Mouse (Mus musculus) lung, embryonic 16.5 days (tissue): Measurements from ENCODE around the gene Syt14. TPM values are rescaled to one million over a fixed set of nuclear protein-coding genes. Genes with fewer than 3 reads are reported as not detected.

Experiments used
- ATAC-seq: fragments of 200-750 bp; cut with Nextera tagmentation; 2 replicates; pipeline ENCODE4 v1.8.0; 2017; ENCODE audit warnings: low read depth, mild to moderate bottlenecking, moderate library complexity
- H3K27ac ChIP-seq: fragments of 300-500 bp; sonication (generic); 2 replicates; pipeline ENCODE4 v1.5.1; 2014; ENCODE audit warnings: mild to moderate bottlenecking, control low read depth, low read length
- H3K27me3 ChIP-seq: fragments of 300-500 bp; sonication (generic); 2 replicates; pipeline ENCODE4 v1.6.1; 2014; ENCODE audit warnings: low read depth, low read length, mixed read lengths; ENCODE audit not compliant: control insufficient read depth, insufficient read depth
- H3K36me3 ChIP-seq: fragments of 300-500 bp; sonication (generic); 2 replicates; pipeline ENCODE4 v1.6.1; 2014; ENCODE audit warnings: low read length; ENCODE audit not compliant: control insufficient read depth, insufficient read depth
- H3K4me1 ChIP-seq: fragments of 300-500 bp; sonication (generic); replicated peaks from 2 replicates; pipeline ENCODE4 v1.6.1; 2014; ENCODE audit warnings: low read length, mixed read lengths; ENCODE audit not compliant: control insufficient read depth, insufficient read depth
- H3K4me2 ChIP-seq: fragments of 300-500 bp; sonication (generic); 2 replicates; pipeline ENCODE4 v1.6.1; 2014; ENCODE audit warnings: low read depth, low read length, control low read depth
- H3K4me3 ChIP-seq: fragments of 300-500 bp; sonication (generic); 2 replicates; pipeline ENCODE4 v1.5.1; 2014; ENCODE audit warnings: mild to moderate bottlenecking, low read length, control low read depth
- H3K9ac ChIP-seq: fragments of 300-500 bp; sonication (generic); 2 replicates; pipeline ENCODE4 v1.6.1; 2014; ENCODE audit warnings: low read length, control low read depth
- H3K9me3 ChIP-seq: fragments of 300-500 bp; sonication (generic); 2 replicates; pipeline ENCODE4 v1.6.1; 2016; ENCODE audit warnings: low read length; ENCODE audit not compliant: control insufficient read depth
- WGBS: fragments of 180-500 bp; shearing (Covaris S2); extraction: QIAGEN DNeasy Blood & Tissue Kit; methylation state at CpG from one replicate; pipeline ENCODE4 v1.1.7; 2014; 5-methylcytosine and 5-hydroxymethylcytosine counted together
- polyA plus RNA-seq: library from polyadenylated mRNA; unstranded; fragments of >200 nt; fragmentation: Nextera tagmentation; extraction: Ambion mirVana; gene quantifications from 2 replicates; pipeline ENCODE4 v1.2.1, GENCODE M21; 2015

The Syt14 gene
- polyA plus RNA-seq, 1 experiment from 2014 or later, result 0.70 TPM

- no peak for ATAC-seq
- Histone ChIP-seq H3K4me3 (no peak overlapping the region), H3K9ac (no peak overlapping the region), H3K27me3 (no peaks in the 10 kb centered on the region), H3K36me3 (no peaks in the 10 kb centered on the region), H3K9me3 (no peaks in the 10 kb centered on the region), H3K4me2 (no peak overlapping the region), H3K4me1 (no peaks in the 10 kb centered on the region), H3K27ac (no peak overlapping the region)
- WGBS, result 78% methylated on average over 2 of the region's 2 CpGs
Measured at GRCm38 (mm10) chr1:193001587-193001986, 34.0 kb downstream of the Syt14 start.

GRCm38 (mm10) chr1:193000908-193001307 is 34.7 kb downstream of the Syt14 start:
- no peaks in the 10 kb centered on the region for H3K36me3 ChIP-seq
- no peaks in the 10 kb centered on the region for H3K4me1 ChIP-seq
- H3K4me3 ChIP-seq, result no peak overlapping the region
- no peak overlapping the region for H3K9ac ChIP-seq
- H3K27me3 ChIP-seq, result no peaks in the 10 kb centered on the region
- no peaks in the 10 kb centered on the region for H3K9me3 ChIP-seq
- H3K27ac ChIP-seq, result no peak overlapping the region
- no peak for ATAC-seq
- no peak overlapping the region for H3K4me2 ChIP-seq

GRCm38 (mm10) chr1:192994179-192994873 is 41.2 kb downstream of the Syt14 start:
- Histone ChIP-seq H3K9me3 (no peaks in the 10 kb centered on the region), H3K4me3 (no peak overlapping the region), H3K4me1 (no peaks in the 10 kb centered on the region), H3K27me3 (no peaks in the 10 kb centered on the region), H3K9ac (no peak overlapping the region), H3K36me3 (no peaks in the 10 kb centered on the region), H3K27ac (no peak overlapping the region), H3K4me2 (no peak overlapping the region)
- 63% methylated on average over 2 of the region's 2 CpGs for WGBS
- ATAC-seq, result no peak

- Histone ChIP-seq H3K27me3 (no peaks in the 10 kb centered on the region), H3K4me2 (no peak overlapping the region), H3K9me3 (no peaks in the 10 kb centered on the region), H3K36me3 (no peaks in the 10 kb centered on the region), H3K9ac (no peak overlapping the region), H3K4me1 (no peaks in the 10 kb centered on the region), H3K27ac (no peak overlapping the region), H3K4me3 (no peak overlapping the region)
- ATAC-seq, result no peak
Measured at GRCm38 (mm10) chr1:192993491-192993890, 42.1 kb downstream of the Syt14 start.

- Histone ChIP-seq H3K27me3 (no peaks in the 10 kb centered on the region), H3K4me3 (no peak overlapping the region), H3K4me1 (no peaks in the 10 kb centered on the region), H3K27ac (no peak overlapping the region), H3K36me3 (no peaks in the 10 kb centered on the region), H3K9ac (no peak overlapping the region), H3K4me2 (no peak overlapping the region), H3K9me3 (no peaks in the 10 kb centered on the region)
- WGBS, result 80% methylated on average over 3 of the region's 3 CpGs
- no peak for ATAC-seq
Measured at GRCm38 (mm10) chr1:192987203-192987602, 48.4 kb downstream of the Syt14 start.

DNA sequence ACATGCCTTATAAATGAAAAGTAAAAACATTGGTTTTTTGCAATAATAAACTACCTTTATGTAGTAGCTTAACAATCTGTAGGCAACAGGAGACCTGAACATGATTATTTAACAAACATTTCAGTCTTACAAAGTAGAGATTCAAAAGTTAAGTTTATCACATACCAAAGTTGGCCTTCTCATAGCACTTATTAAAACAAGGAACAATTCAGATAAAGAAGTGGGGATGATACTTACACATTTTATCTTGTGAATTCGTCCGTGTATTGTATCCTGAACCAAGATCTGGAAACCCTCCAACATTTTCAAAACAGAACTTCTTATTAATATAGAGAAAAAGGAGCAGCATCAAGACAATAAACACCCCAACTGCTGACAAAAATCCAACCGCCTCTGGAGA is 49.1 kb downstream of the Syt14 start:
- WGBS, result 46% methylated on average over 3 of the region's 3 CpGs
- no peak overlapping the region for H3K9ac ChIP-seq
- no peaks in the 10 kb centered on the region for H3K27me3 ChIP-seq
- no peaks in the 10 kb centered on the region for H3K4me1 ChIP-seq
- H3K36me3 ChIP-seq, result no peaks in the 10 kb centered on the region
- H3K27ac ChIP-seq, result no peak overlapping the region
- H3K4me2 ChIP-seq, result no peak overlapping the region
- H3K9me3 ChIP-seq, result no peaks in the 10 kb centered on the region
- ATAC-seq, result no peak
- no peak overlapping the region for H3K4me3 ChIP-seq

GRCm38 (mm10) chr1:192984333-192984732 is 51.2 kb downstream of the Syt14 start:
- Histone ChIP-seq H3K9ac (no peak overlapping the region), H3K9me3 (no peaks in the 10 kb centered on the region), H3K27ac (no peak overlapping the region), H3K4me1 (no peaks in the 10 kb centered on the region), H3K27me3 (no peaks in the 10 kb centered on the region), H3K36me3 (no peaks in the 10 kb centered on the region), H3K4me3 (no peak overlapping the region), H3K4me2 (no peak overlapping the region)
- no peak for ATAC-seq
- 75% methylated on average over 4 of the region's 4 CpGs for WGBS

DNA sequence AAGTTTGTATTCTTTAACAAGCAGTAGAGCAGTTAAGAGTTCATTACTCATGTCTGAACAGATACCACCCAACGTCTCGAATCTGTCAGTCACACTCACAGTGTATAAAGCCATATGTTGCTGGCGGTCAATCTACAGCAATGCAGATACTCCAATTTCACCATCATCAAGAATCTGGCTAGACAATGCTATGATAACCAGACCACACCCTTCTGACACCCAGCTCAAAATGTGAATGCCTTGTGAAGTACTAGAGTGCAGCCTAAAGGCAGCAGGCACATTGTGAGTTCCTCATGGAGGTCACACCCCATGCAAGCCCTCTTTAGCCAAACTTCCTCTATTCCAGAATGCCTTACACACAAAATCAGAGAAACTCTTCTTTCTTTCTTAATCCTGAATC is 53.9 kb downstream of the Syt14 start:
- ATAC-seq, result no peak
- H3K4me3 ChIP-seq, result no peak overlapping the region
- H3K4me2 ChIP-seq, result no peak overlapping the region
- H3K4me1 ChIP-seq, result no peaks in the 10 kb centered on the region
- no peaks in the 10 kb centered on the region for H3K27me3 ChIP-seq
- no peak overlapping the region for H3K9ac ChIP-seq
- 67% methylated on average over 3 of the region's 3 CpGs for WGBS
- H3K36me3 ChIP-seq, result no peaks in the 10 kb centered on the region
- no peak overlapping the region for H3K27ac ChIP-seq
- no peaks in the 10 kb centered on the region for H3K9me3 ChIP-seq

DNA sequence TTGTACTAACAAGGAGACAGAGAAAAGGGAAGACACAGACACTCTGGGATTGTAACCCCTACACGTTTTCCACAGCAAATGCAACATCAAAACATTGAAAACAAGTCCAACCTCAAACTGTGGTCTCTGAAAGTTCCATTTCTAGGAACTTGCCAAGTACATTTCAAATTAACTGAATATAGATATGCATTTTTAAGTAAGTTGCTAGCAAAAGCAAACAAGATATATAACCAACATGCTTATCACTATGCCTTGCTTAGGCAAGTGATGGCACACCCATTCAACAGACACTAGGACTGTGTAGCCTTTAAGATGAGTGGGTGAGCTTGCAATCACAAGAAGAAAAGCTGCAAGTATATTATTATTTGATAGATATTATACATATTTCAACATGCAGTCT is 54.5 kb downstream of the Syt14 start:
- H3K36me3 ChIP-seq, result no peaks in the 10 kb centered on the region
- WGBS, result 62% methylated on average over 1 of the region's 1 CpGs
- ATAC-seq, result no peak

DNA sequence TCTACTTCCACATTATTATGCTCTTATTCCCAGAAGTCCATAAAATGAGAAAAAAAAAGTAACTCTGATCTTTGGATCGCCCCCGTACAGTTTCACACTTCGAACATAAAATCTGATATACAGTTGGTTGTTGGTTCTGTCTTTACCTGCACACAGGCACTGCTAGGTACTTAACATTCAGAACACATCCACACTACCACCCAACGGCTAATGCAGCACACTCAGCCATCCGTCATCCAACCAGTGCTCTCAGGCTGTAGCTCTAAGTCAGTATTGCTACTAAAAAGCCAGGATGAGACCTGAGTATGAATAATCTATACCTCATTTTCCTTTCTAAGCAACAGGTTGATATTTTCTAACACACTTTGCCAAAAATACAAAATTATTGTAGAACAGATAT is 73.3 kb downstream of the Syt14 start:
- H3K9ac ChIP-seq, result no peak overlapping the region
- ATAC-seq, result no peak
- no peak overlapping the region for H3K4me3 ChIP-seq
- no peaks in the 10 kb centered on the region for H3K36me3 ChIP-seq
- no peak overlapping the region for H3K27ac ChIP-seq
- H3K9me3 ChIP-seq, result no peaks in the 10 kb centered on the region
- H3K27me3 ChIP-seq, result no peaks in the 10 kb centered on the region
- no peaks in the 10 kb centered on the region for H3K4me1 ChIP-seq
- WGBS, result 85% methylated on average over 5 of the region's 5 CpGs
- H3K4me2 ChIP-seq, result no peak overlapping the region

More for the DNA sequence above, 54.5 kb downstream of the Syt14 start:
- H3K27ac ChIP-seq, result no peak overlapping the region
- H3K4me3 ChIP-seq, result no peak overlapping the region
- no peak overlapping the region for H3K9ac ChIP-seq
- H3K9me3 ChIP-seq, result no peaks in the 10 kb centered on the region
- H3K4me1 ChIP-seq, result no peaks in the 10 kb centered on the region
- H3K27me3 ChIP-seq, result no peaks in the 10 kb centered on the region
- no peak overlapping the region for H3K4me2 ChIP-seq
